Mouse (Mus musculus) thymus, adult 2 months (tissue): ENCODE measurements at regions not wholly inside any gene's neighbourhood (a gene's known extent, or its start where the extent isn't known, plus 50 kb on each side); places are given as distances from the start of the nearest gene placed in this dataset.

Experiments used
- DNase-seq: peaks from one replicate; pipeline ENCODE4 v3.0.0; 2021
- H3K27ac ChIP-seq: fragments of 200-500 bp; 2 replicates; pipeline ENCODE4 v1.5.1; 2012; ENCODE audit warnings: low read length, control low read depth; ENCODE audit not compliant: control insufficient read depth, insufficient read depth
- H3K27me3 ChIP-seq: fragments of 200-500 bp; 2 replicates; pipeline ENCODE4 v1.6.1; 2012; ENCODE audit warnings: mild to moderate bottlenecking, low read length, moderate library complexity, mixed read lengths; ENCODE audit not compliant: control insufficient read depth, insufficient read depth
- H3K36me3 ChIP-seq: fragments of 200-500 bp; 2 replicates; pipeline ENCODE4 v1.6.1; 2012; ENCODE audit warnings: mild to moderate bottlenecking, low read length, moderate library complexity; ENCODE audit not compliant: control insufficient read depth, insufficient read depth
- H3K4me1 ChIP-seq: fragments of 200-500 bp; replicated peaks from 2 replicates; pipeline ENCODE4 v1.6.1; 2012; ENCODE audit warnings: low read length; ENCODE audit not compliant: control insufficient read depth, insufficient read depth
- H3K4me3 ChIP-seq: fragments of 200-500 bp; 2 replicates; pipeline ENCODE4 v1.5.1; 2012; ENCODE audit warnings: mild to moderate bottlenecking, low read length, control low read depth, moderate library complexity; ENCODE audit not compliant: control insufficient read depth, insufficient read depth
- CTCF ChIP-seq: fragments of 200-500 bp; IDR thresholded peaks from 2 replicates; pipeline ENCODE4 v1.5.1; 2012; ENCODE audit warnings: mild to moderate bottlenecking, control low read depth, low read length, moderate library complexity, borderline replicate concordance; ENCODE audit not compliant: control insufficient read depth, poor library complexity, insufficient read depth; ENCODE audit errors: extremely low read depth
- POLR2A ChIP-seq: fragments of 200-500 bp; IDR thresholded peaks from 2 replicates; pipeline ENCODE4 v1.6.1; 2012; ENCODE audit warnings: mild to moderate bottlenecking, low read length, control low read depth, moderate library complexity; ENCODE audit not compliant: control insufficient read depth, poor library complexity, insufficient read depth; ENCODE audit errors: extremely low read depth
- WGBS: fragments of 180-500 bp; shearing (Covaris S2); methylation state at CpG from one replicate; pipeline ENCODE4 v1.1.7; 2018; 5-methylcytosine and 5-hydroxymethylcytosine counted together

- Histone ChIP-seq H3K4me1 (no peaks in the 10 kb centered on the region), H3K27me3 (no peaks in the 10 kb centered on the region), H3K36me3 (no peaks in the 10 kb centered on the region), H3K4me3 (no peak overlapping the region), H3K27ac (no peak overlapping the region)
- TF ChIP-seq CTCF (no peak), POLR2A (no peak)
- 50% methylated on average over 6 of the region's 6 CpGs for WGBS
- DNase-seq, result no peak
Observed at GRCm38 (mm10) chr8:77804536-77804935, 80.3 kb upstream of the Ednra start.

GRCm38 (mm10) chr8:77804956-77805355, 80.7 kb upstream of the Ednra start:
- no peak for DNase-seq
- TF ChIP-seq CTCF, result no peak
- no peak for TF ChIP-seq POLR2A
- no peak overlapping the region for H3K27ac ChIP-seq
- 15% methylated on average over 4 of the region's 4 CpGs for WGBS
- H3K27me3 ChIP-seq, result no peaks in the 10 kb centered on the region
- no peak overlapping the region for H3K4me3 ChIP-seq
- H3K4me1 ChIP-seq, result no peaks in the 10 kb centered on the region
- H3K36me3 ChIP-seq, result no peaks in the 10 kb centered on the region

GRCm38 (mm10) chr8:77805657-77806056, 81.4 kb upstream of the Ednra start:
- H3K4me3 ChIP-seq, result no peak overlapping the region
- DNase-seq, result no peak
- TF ChIP-seq POLR2A (no peak), CTCF (no peak)

GRCm38 (mm10) chr8:77814796-77815647, 90.8 kb upstream of the Ednra start:
- no peaks in the 10 kb centered on the region for H3K27me3 ChIP-seq
- no peak for DNase-seq
- no peaks in the 10 kb centered on the region for H3K36me3 ChIP-seq
- H3K4me1 ChIP-seq, result no peaks in the 10 kb centered on the region
- no peak overlapping the region for H3K4me3 ChIP-seq
- TF ChIP-seq CTCF (no peak), POLR2A (no peak)
- 78% methylated on average over 12 of the region's 12 CpGs for WGBS
- H3K27ac ChIP-seq, result no peak overlapping the region

More at GRCm38 (mm10) chr8:77805657-77806056, 81.4 kb upstream of the Ednra start:
- H3K36me3 ChIP-seq, result no peaks in the 10 kb centered on the region
- 71% methylated on average over 6 of the region's 6 CpGs for WGBS
- H3K27me3 ChIP-seq, result no peaks in the 10 kb centered on the region
- H3K27ac ChIP-seq, result no peak overlapping the region
- no peaks in the 10 kb centered on the region for H3K4me1 ChIP-seq

DNA sequence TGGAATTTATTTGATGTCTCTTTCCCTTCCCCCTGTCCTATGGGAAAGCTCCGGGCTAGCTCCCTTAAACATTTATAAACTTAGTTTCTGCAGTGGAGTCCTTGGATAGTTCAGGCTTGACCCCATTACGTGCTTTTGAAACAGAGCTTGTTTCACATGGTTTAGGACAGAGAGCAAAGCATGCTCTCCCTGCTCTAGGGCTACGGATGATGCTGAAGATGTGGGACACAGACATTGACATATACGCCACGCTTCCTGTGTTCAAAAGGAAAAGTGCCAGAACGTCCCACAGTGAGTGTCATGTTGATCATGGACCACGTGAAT, 91.3 kb upstream of the Ednra start:
- WGBS, result 78% methylated on average over 7 of the region's 7 CpGs
- TF ChIP-seq CTCF (no peak), POLR2A (no peak)
- Histone ChIP-seq H3K36me3 (no peaks in the 10 kb centered on the region), H3K27me3 (no peaks in the 10 kb centered on the region), H3K4me3 (no peak overlapping the region), H3K27ac (no peak overlapping the region), H3K4me1 (no peaks in the 10 kb centered on the region)
- DNase-seq, result no peak

DNA sequence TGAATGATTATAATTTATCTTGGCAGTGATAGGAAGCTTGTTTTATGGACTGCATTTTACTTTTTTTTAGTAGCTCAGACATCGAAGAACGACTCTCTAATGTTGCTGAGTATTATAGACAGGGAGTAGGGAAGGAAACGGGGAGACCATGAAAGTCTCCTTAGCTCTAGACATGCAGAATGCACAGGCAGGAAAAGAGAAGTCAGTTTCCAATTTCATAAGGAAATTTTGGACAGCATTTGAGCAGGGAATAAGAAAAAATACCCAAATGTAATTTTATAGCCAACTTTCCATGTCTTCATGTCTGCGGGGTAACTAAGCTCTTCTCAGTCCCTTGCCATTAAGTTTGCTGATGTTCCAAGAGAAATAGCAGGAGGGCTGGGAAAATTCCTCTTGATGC, 92.0 kb upstream of the Ednra start:
- Histone ChIP-seq H3K4me3 (no peak overlapping the region), H3K4me1 (no peaks in the 10 kb centered on the region), H3K27ac (no peak overlapping the region), H3K36me3 (no peaks in the 10 kb centered on the region), H3K27me3 (no peaks in the 10 kb centered on the region)
- 90% methylated on average over 4 of the region's 4 CpGs for WGBS
- TF ChIP-seq POLR2A (no peak), CTCF (no peak)
- no peak for DNase-seq
